Mouse (Mus musculus): ENCODE results near the gene Gm10477. TPM values are rescaled to one million over a fixed set of nuclear protein-coding genes. Genes with fewer than 3 reads are reported as not detected.
A peak's percentile ranks its signal among the peaks of the same experiment; 100 is the strongest.
"Not testable (repeated sequence)": the region's sequence is repeated elsewhere in the genome, so short reads cannot be mapped to it uniquely, and the experiment has no call there.

The Gm10477 gene
- polyA plus RNA-seq (2014; fragmentation: Nextera tagmentation; extraction: Ambion mirVana): not detected in 2 replicates

DNA sequence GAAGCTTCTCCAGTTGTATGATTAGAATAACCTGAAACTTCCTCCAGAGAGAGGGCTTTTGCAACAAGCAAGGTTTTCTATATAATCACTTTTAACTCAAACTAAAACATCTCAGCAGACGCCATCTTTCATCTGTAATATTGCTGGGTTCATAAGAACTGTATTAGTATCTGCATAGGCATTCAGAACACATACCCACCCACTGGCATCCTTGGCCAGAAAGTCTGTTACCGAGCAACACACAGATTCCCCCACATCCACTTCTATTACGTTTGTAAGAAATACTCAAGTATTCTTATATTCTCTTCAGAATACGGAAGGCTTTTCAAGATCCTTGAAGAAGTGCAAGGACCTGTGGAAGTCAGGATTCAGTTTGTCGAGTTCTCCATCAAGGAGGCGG is at the start of gene Gm10477:
TSS of gene Gm10477 (plus strand) at position 301 of the 400 bp plus-strand sequence.
- 83% methylated on average over 6 of the region's 6 CpGs for WGBS
- H3K4me3 ChIP-seq (ENCODE audit: low read depth, low read length); DNase-seq (ENCODE audit: low spot score); H3K4me2 ChIP-seq (ENCODE audit: low read depth, severe bottlenecking); H3K9me3 ChIP-seq (ENCODE audit: control insufficient read depth, low read length); H3K27me3 ChIP-seq (ENCODE audit: control insufficient read depth, insufficient read depth, low read length); ATAC-seq (ENCODE audit: insufficient number of reproducible peaks, low FRiP score, low TSS enrichment, low read depth); H3K36me3 ChIP-seq (ENCODE audit: control insufficient read depth, insufficient read depth, low read length); H3K9ac ChIP-seq (ENCODE audit: low read length); H3K4me1 ChIP-seq (ENCODE audit: control insufficient read depth, insufficient read depth, low read length); H3K27ac ChIP-seq (replicated peaks; ENCODE audit: low read depth, low read length): not testable (repeated sequence)

- ATAC-seq (ENCODE audit: insufficient number of reproducible peaks, low FRiP score, low TSS enrichment, low read depth) (no peak), DNase-seq (ENCODE audit: low spot score) (no peak)
- Histone ChIP-seq H3K9ac (ENCODE audit: low read length) (no peak overlapping the region), H3K4me1 (ENCODE audit: control insufficient read depth, insufficient read depth, low read length) (no peaks in the 10 kb centered on the region), H3K27me3 (ENCODE audit: control insufficient read depth, insufficient read depth, low read length) (no peaks in the 10 kb centered on the region), H3K4me3 (ENCODE audit: low read depth, low read length) (no peak overlapping the region), H3K36me3 (ENCODE audit: control insufficient read depth, insufficient read depth, low read length) (no peaks in the 10 kb centered on the region), H3K27ac (replicated peaks; ENCODE audit: low read depth, low read length) (no peak overlapping the region), H3K9me3 (ENCODE audit: control insufficient read depth, low read length) (no peaks in the 10 kb centered on the region), H3K4me2 (ENCODE audit: low read depth, severe bottlenecking) (no peak overlapping the region)
- WGBS: 82% methylated on average over 3 of the region's 3 CpGs
These were observed 47.0 kb upstream of the Gm10477 start for GRCm38 (mm10) chrX:56477553-56477952.

- whole genome bisulfite sequencing: 82% methylated on average over 3 of the region's 3 CpGs
- no peak for ATAC-seq (ENCODE audit: insufficient number of reproducible peaks, low FRiP score, low TSS enrichment, low read depth)
- no peak overlapping the region for H3K4me3 ChIP-seq (ENCODE audit: low read depth, low read length)
These were observed 42.6 kb upstream of the Gm10477 start for GRCm38 (mm10) chrX:56481906-56482305.

GRCm38 (mm10) chrX:56489758-56490157 is 34.8 kb upstream of the Gm10477 start:
- H3K4me1 ChIP-seq (ENCODE audit: control insufficient read depth, insufficient read depth, low read length): no peaks in the 10 kb centered on the region
- no peak overlapping the region for H3K4me3 ChIP-seq (ENCODE audit: low read depth, low read length)
- H3K4me2 ChIP-seq (ENCODE audit: low read depth, severe bottlenecking): no peak overlapping the region
- no peaks in the 10 kb centered on the region for H3K27me3 ChIP-seq (ENCODE audit: control insufficient read depth, insufficient read depth, low read length)
- H3K9me3 ChIP-seq (ENCODE audit: control insufficient read depth, low read length): no peaks in the 10 kb centered on the region
- 22% methylated on average over 1 of the region's 1 CpGs for WGBS
- DNase-seq (ENCODE audit: low spot score) (peak; percentile 80), ATAC-seq (ENCODE audit: insufficient number of reproducible peaks, low FRiP score, low TSS enrichment, low read depth) (no peak)
- no peak overlapping the region for H3K27ac ChIP-seq (replicated peaks; ENCODE audit: low read depth, low read length)
- H3K9ac ChIP-seq (ENCODE audit: low read length): no peak overlapping the region
- no peaks in the 10 kb centered on the region for H3K36me3 ChIP-seq (ENCODE audit: control insufficient read depth, insufficient read depth, low read length)

More at GRCm38 (mm10) chrX:56481906-56482305, 42.6 kb upstream of the Gm10477 start:
- Histone ChIP-seq H3K4me2 (ENCODE audit: low read depth, severe bottlenecking) (no peak overlapping the region), H3K4me1 (ENCODE audit: control insufficient read depth, insufficient read depth, low read length) (no peaks in the 10 kb centered on the region), H3K27me3 (ENCODE audit: control insufficient read depth, insufficient read depth, low read length) (no peaks in the 10 kb centered on the region), H3K36me3 (ENCODE audit: control insufficient read depth, insufficient read depth, low read length) (no peaks in the 10 kb centered on the region), H3K27ac (replicated peaks; ENCODE audit: low read depth, low read length) (no peak overlapping the region), H3K9me3 (ENCODE audit: control insufficient read depth, low read length) (no peaks in the 10 kb centered on the region), H3K9ac (ENCODE audit: low read length) (no peak overlapping the region)
- no peak for DNase-seq (ENCODE audit: low spot score)

DNA sequence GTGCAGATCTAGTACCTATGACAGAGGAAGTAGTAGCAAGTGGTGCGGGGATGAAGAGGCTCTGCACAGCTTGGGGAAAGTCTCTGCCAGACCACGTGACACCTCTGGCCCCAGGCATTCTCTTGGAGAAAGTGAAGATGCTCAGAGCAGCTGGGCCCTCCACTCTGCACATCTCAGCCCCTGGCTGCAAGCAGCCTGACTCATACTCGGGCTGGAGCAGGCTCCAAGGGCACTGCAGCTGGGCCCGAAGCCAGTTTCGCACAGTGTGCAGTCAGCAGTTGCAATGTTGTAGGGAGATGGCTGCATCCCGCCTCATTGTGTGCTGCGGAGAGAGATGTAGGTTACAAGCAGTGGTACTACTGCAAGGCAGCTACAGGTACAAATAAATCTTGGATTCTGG is 27.3 kb upstream of the Gm10477 start:
- Histone ChIP-seq H3K36me3 (ENCODE audit: control insufficient read depth, insufficient read depth, low read length) (no peaks in the 10 kb centered on the region), H3K9me3 (ENCODE audit: control insufficient read depth, low read length) (no peaks in the 10 kb centered on the region), H3K27me3 (ENCODE audit: control insufficient read depth, insufficient read depth, low read length) (no peaks in the 10 kb centered on the region), H3K4me1 (ENCODE audit: control insufficient read depth, insufficient read depth, low read length) (no peaks in the 10 kb centered on the region), H3K4me2 (ENCODE audit: low read depth, severe bottlenecking) (no peak overlapping the region), H3K9ac (ENCODE audit: low read length) (no peak overlapping the region), H3K4me3 (ENCODE audit: low read depth, low read length) (no peak overlapping the region), H3K27ac (replicated peaks; ENCODE audit: low read depth, low read length) (no peak overlapping the region)
- no peak for ATAC-seq (ENCODE audit: insufficient number of reproducible peaks, low FRiP score, low TSS enrichment, low read depth)
- 83% methylated on average over 7 of the region's 7 CpGs for WGBS
- no peak for DNase-seq (ENCODE audit: low spot score)

DNA sequence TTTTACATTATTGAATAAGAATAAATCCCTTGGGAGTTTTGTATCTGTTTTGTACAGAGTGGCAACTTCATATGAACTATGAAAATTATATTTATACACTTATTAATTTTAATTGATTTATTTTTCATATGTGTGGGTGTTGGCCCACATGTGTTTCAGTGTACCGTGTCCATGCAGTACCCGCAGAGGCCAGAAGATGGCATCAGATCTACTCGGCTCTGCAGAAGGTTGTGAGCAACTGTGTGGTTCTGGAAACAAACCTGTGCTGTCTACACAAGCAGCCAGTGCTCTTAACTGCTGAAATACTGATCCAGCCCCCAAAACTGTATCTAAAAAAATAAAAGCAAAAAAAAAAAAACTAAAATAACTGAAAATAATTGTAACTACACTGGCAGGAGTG is 6.7 kb downstream of the Gm10477 start:
- H3K27ac ChIP-seq (replicated peaks; ENCODE audit: low read depth, low read length): no peak overlapping the region
- H3K36me3 ChIP-seq (ENCODE audit: control insufficient read depth, insufficient read depth, low read length): no peaks in the 10 kb centered on the region
- H3K4me2 ChIP-seq (ENCODE audit: low read depth, severe bottlenecking): no peak overlapping the region
- no peaks in the 10 kb centered on the region for H3K4me1 ChIP-seq (ENCODE audit: control insufficient read depth, insufficient read depth, low read length)
- no peak overlapping the region for H3K9ac ChIP-seq (ENCODE audit: low read length)
- H3K27me3 ChIP-seq (ENCODE audit: control insufficient read depth, insufficient read depth, low read length): no peaks in the 10 kb centered on the region
- ATAC-seq (ENCODE audit: insufficient number of reproducible peaks, low FRiP score, low TSS enrichment, low read depth): no peak
- WGBS: 8% methylated on average over 3 of the region's 3 CpGs
- no peaks in the 10 kb centered on the region for H3K9me3 ChIP-seq (ENCODE audit: control insufficient read depth, low read length)
- peak; percentile 78 for DNase-seq (ENCODE audit: low spot score)
- no peak overlapping the region for H3K4me3 ChIP-seq (ENCODE audit: low read depth, low read length)

DNA sequence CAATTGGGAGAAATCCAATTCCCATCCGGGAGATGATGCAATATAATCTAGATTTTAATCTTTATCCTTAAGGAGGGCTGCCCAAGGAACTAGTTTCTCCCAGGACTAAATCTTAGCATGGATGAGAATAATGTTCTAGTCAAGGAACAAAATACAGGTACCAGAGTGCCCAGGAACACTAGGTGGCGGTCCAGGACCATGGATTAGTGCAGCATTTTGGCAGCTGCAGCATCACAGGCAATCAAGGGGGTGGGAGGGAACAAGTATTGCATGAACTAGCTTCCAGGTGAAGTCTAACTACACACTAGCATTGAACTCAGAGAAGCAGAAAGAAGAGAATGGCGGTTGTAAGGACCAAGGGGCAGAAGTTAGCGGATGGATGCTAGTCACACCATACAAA is 12.6 kb downstream of the Gm10477 start:
- Histone ChIP-seq H3K27me3 (ENCODE audit: control insufficient read depth, insufficient read depth, low read length) (no peaks in the 10 kb centered on the region), H3K9me3 (ENCODE audit: control insufficient read depth, low read length) (no peaks in the 10 kb centered on the region), H3K4me1 (ENCODE audit: control insufficient read depth, insufficient read depth, low read length) (no peaks in the 10 kb centered on the region), H3K36me3 (ENCODE audit: control insufficient read depth, insufficient read depth, low read length) (no peaks in the 10 kb centered on the region), H3K27ac (replicated peaks; ENCODE audit: low read depth, low read length) (no peak overlapping the region), H3K4me2 (ENCODE audit: low read depth, severe bottlenecking) (no peak overlapping the region), H3K9ac (ENCODE audit: low read length) (no peak overlapping the region), H3K4me3 (ENCODE audit: low read depth, low read length) (no peak overlapping the region)
- ATAC-seq (ENCODE audit: insufficient number of reproducible peaks, low FRiP score, low TSS enrichment, low read depth) (no peak), DNase-seq (ENCODE audit: low spot score) (peak; percentile 48)
- 50% methylated on average over 4 of the region's 4 CpGs for WGBS

- ATAC-seq (ENCODE audit: insufficient number of reproducible peaks, low FRiP score, low TSS enrichment, low read depth) (no peak), DNase-seq (ENCODE audit: low spot score) (no peak)
- H3K4me1 ChIP-seq (ENCODE audit: control insufficient read depth, insufficient read depth, low read length): no peaks in the 10 kb centered on the region
- no peaks in the 10 kb centered on the region for H3K36me3 ChIP-seq (ENCODE audit: control insufficient read depth, insufficient read depth, low read length)
- H3K9me3 ChIP-seq (ENCODE audit: control insufficient read depth, low read length): no peaks in the 10 kb centered on the region
- H3K4me3 ChIP-seq (ENCODE audit: low read depth, low read length): no peak within 1 kb of the TSS
- H3K27ac ChIP-seq (replicated peaks; ENCODE audit: low read depth, low read length): no peak within 1 kb of the TSS
- H3K9ac ChIP-seq (ENCODE audit: low read length): no peak within 1 kb of the TSS
- WGBS: 85% methylated on average over 7 of the region's 7 CpGs
- no peak within 1 kb of the TSS for H3K4me2 ChIP-seq (ENCODE audit: low read depth, severe bottlenecking)
- no peaks in the 10 kb centered on the region for H3K27me3 ChIP-seq (ENCODE audit: control insufficient read depth, insufficient read depth, low read length)
These were observed 25.0 kb downstream of the Gm10477 start, which contains the start of gene Gm648 for GRCm38 (mm10) chrX:56549506-56549905. TSS of gene Gm648 (minus strand) at chrX:56549606.

DNA sequence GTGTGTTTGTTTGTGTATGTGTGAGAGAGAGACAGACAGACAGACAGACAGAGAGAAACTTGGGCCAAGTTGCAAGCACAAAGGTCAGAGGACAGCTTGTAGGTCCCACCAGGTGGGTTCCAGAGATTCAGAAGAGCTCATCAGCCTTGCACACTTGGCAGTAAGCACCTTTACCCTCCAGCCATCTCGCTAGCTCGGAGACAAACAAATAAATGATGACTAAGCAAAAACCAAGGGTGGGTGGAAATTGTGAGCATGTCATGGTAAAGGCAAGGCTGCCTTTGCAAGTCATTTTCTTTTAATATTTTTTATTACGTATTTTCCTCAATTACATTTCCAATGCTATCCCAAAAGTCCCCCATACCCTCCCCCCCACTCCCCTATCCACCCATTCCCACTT is 29.0 kb downstream of the Gm10477 start:
- Histone ChIP-seq H3K4me2 (ENCODE audit: low read depth, severe bottlenecking) (no peak overlapping the region), H3K9me3 (ENCODE audit: control insufficient read depth, low read length) (no peaks in the 10 kb centered on the region), H3K27ac (replicated peaks; ENCODE audit: low read depth, low read length) (no peak overlapping the region), H3K9ac (ENCODE audit: low read length) (no peak overlapping the region), H3K36me3 (ENCODE audit: control insufficient read depth, insufficient read depth, low read length) (no peaks in the 10 kb centered on the region), H3K4me3 (ENCODE audit: low read depth, low read length) (no peak overlapping the region), H3K4me1 (ENCODE audit: control insufficient read depth, insufficient read depth, low read length) (no peaks in the 10 kb centered on the region), H3K27me3 (ENCODE audit: control insufficient read depth, insufficient read depth, low read length) (no peaks in the 10 kb centered on the region)
- ATAC-seq (ENCODE audit: insufficient number of reproducible peaks, low FRiP score, low TSS enrichment, low read depth) (no peak), DNase-seq (ENCODE audit: low spot score) (no peak)
- 67% methylated on average over 3 of the region's 3 CpGs for WGBS
